Mouse (Mus musculus) liver, embryonic 13.5 days (tissue): ENCODE data around the gene Fndc4. TPM values are rescaled to one million over a fixed set of nuclear protein-coding genes. Genes with fewer than 3 reads are reported as not detected.

ENCODE experiments used
- ATAC-seq: fragments of 200-750 bp; cut with Nextera tagmentation; 2 replicates; pipeline ENCODE4 v1.8.0; 2017; ENCODE audit warnings: low read depth, mild to moderate bottlenecking, moderate number of reproducible peaks, moderate library complexity
- DNase-seq: peaks from one replicate; pipeline ENCODE4 v3.0.0; 2022
- H3K27ac ChIP-seq: fragments of 300-500 bp; sonication (generic); 2 replicates; pipeline ENCODE4 v1.5.1; 2015; ENCODE audit warnings: moderate library complexity, mild to moderate bottlenecking, inconsistent platforms
- H3K27me3 ChIP-seq: fragments of 300-500 bp; sonication (generic); 2 replicates; pipeline ENCODE4 v1.6.1; 2015; ENCODE audit warnings: mild to moderate bottlenecking, inconsistent platforms
- H3K36me3 ChIP-seq: fragments of 300-500 bp; sonication (generic); 2 replicates; pipeline ENCODE4 v1.6.1; 2015; ENCODE audit warnings: mild to moderate bottlenecking, inconsistent platforms
- H3K4me1 ChIP-seq: fragments of 300-500 bp; sonication (generic); replicated peaks from 2 replicates; pipeline ENCODE4 v1.6.1; 2015; ENCODE audit warnings: inconsistent platforms
- H3K4me2 ChIP-seq: fragments of 300-500 bp; sonication (generic); 2 replicates; pipeline ENCODE4 v1.6.1; 2015; ENCODE audit warnings: inconsistent platforms, mild to moderate bottlenecking, moderate library complexity
- H3K4me3 ChIP-seq: fragments of 300-500 bp; sonication (generic); replicated peaks from 2 replicates; pipeline ENCODE4 v1.5.1; 2015; ENCODE audit warnings: mild to moderate bottlenecking, inconsistent platforms
- H3K9ac ChIP-seq: fragments of 300-500 bp; sonication (generic); 2 replicates; pipeline ENCODE4 v1.6.1; 2015; ENCODE audit warnings: mild to moderate bottlenecking, inconsistent platforms
- H3K9me3 ChIP-seq: fragments of 300-500 bp; sonication (generic); replicated peaks from 2 replicates; pipeline ENCODE4 v1.6.1; 2016; ENCODE audit warnings: inconsistent platforms
- WGBS: fragments of 180-500 bp; shearing (Covaris S2); methylation state at CpG from one replicate; pipeline ENCODE4 v1.1.7; 2015; ENCODE audit not compliant: insufficient replicate concordance; 5-methylcytosine and 5-hydroxymethylcytosine counted together
- polyA plus RNA-seq: library from polyadenylated mRNA; unstranded; fragments of >200 nt; fragmentation: Nextera tagmentation; extraction: Ambion mirVana; gene quantifications from 2 replicates; pipeline ENCODE4 v1.2.1, GENCODE M21; 2015

Gene Fndc4
- polyA plus RNA-seq, 1 experiment from 2014 or later = 6.7 TPM

- Histone ChIP-seq H3K27ac (no peak overlapping the region), H3K9ac (peak overlapping the region; percentile 70), H3K4me2 (peak overlapping the region; percentile 78), H3K27me3 (peaks cover 54% of the 10 kb centered on the region), H3K9me3 (no peaks in the 10 kb centered on the region), H3K36me3 (peaks cover 2% of the 10 kb centered on the region; the same call in 1 of the 2 replicates), H3K4me1 (peaks cover 33% of the 10 kb centered on the region), H3K4me3 (peak overlapping the region; percentile 63)
- 10% methylated on average over 29 of the region's 29 CpGs for WGBS
- no peak for DNase-seq
- no peak for ATAC-seq
Measured at GRCm38 (mm10) chr5:31294964-31295605, 795 bp downstream of the Fndc4 start.

GRCm38 (mm10) chr5:31291361-31291688 is 4.6 kb downstream of the Fndc4 start:
- peak overlapping the region; percentile 73 for H3K9ac ChIP-seq
- 8% methylated on average over 9 of the region's 9 CpGs for WGBS

GRCm38 (mm10) chr5:31290521-31291360 is 5.1 kb downstream of the Fndc4 start, which contains the start of gene Ift172:
Ift172 (minus strand) TSS chr5:31291116.
- peak within 1 kb of the TSS; percentile 64 for H3K4me3 ChIP-seq
- DNase-seq (peak; percentile 94), ATAC-seq (peak; percentile 96)
- peaks cover 2% of the 10 kb centered on the region; the same call in 1 of the 2 replicates for H3K36me3 ChIP-seq
- peak within 1 kb of the TSS; percentile 76 for H3K27ac ChIP-seq
- H3K9ac ChIP-seq = peak within 1 kb of the TSS; percentile 73
- H3K4me2 ChIP-seq = peak within 1 kb of the TSS; percentile 86
- H3K27me3 ChIP-seq = peaks cover 22% of the 10 kb centered on the region
- WGBS = 3% methylated on average over 45 of the region's 45 CpGs
- H3K4me1 ChIP-seq = peaks cover 38% of the 10 kb centered on the region
- no peaks in the 10 kb centered on the region for H3K9me3 ChIP-seq

More at GRCm38 (mm10) chr5:31291361-31291688, 4.6 kb downstream of the Fndc4 start:
- peak overlapping the region; percentile 64 for H3K4me3 ChIP-seq
- no peak for DNase-seq
- H3K27ac ChIP-seq = peak overlapping the region; percentile 76
- peaks cover 41% of the 10 kb centered on the region for H3K4me1 ChIP-seq
- H3K9me3 ChIP-seq = no peaks in the 10 kb centered on the region
- peaks cover 2% of the 10 kb centered on the region; the same call in 1 of the 2 replicates for H3K36me3 ChIP-seq
- peak overlapping the region; percentile 86 for H3K4me2 ChIP-seq
- H3K27me3 ChIP-seq = peaks cover 28% of the 10 kb centered on the region
- no peak; the same call in 1 of the 2 replicates for ATAC-seq

GRCm38 (mm10) chr5:31289626-31290230 is 6.2 kb downstream of the Fndc4 start:
- no peak for ATAC-seq
- WGBS = 36% methylated on average over 3 of the region's 3 CpGs
- peak overlapping the region; percentile 86 for H3K4me2 ChIP-seq
- H3K4me1 ChIP-seq = peaks cover 30% of the 10 kb centered on the region
- no peaks in the 10 kb centered on the region for H3K9me3 ChIP-seq
- no peak overlapping the region for H3K4me3 ChIP-seq
- H3K9ac ChIP-seq = peak overlapping the region; percentile 73; the same call in 1 of the 2 replicates
- peaks cover 7% of the 10 kb centered on the region; the same call in 1 of the 2 replicates for H3K36me3 ChIP-seq
- peaks cover 12% of the 10 kb centered on the region for H3K27me3 ChIP-seq
- H3K27ac ChIP-seq = peak overlapping the region; percentile 43; the same call in 1 of the 2 replicates
- no peak for DNase-seq

GRCm38 (mm10) chr5:31288655-31289054 is 7.2 kb downstream of the Fndc4 start:
- Histone ChIP-seq H3K9ac (no peak overlapping the region), H3K27ac (no peak overlapping the region), H3K4me2 (no peak overlapping the region), H3K27me3 (peaks cover 2% of the 10 kb centered on the region; the same call in 1 of the 2 replicates), H3K4me3 (no peak overlapping the region), H3K36me3 (peaks cover 8% of the 10 kb centered on the region; the same call in 1 of the 2 replicates), H3K4me1 (peaks cover 30% of the 10 kb centered on the region), H3K9me3 (no peaks in the 10 kb centered on the region)
- DNase-seq (no peak), ATAC-seq (no peak)
- 67% methylated on average over 3 of the region's 3 CpGs for WGBS

GRCm38 (mm10) chr5:31288225-31288624 is 7.7 kb downstream of the Fndc4 start:
- H3K36me3 ChIP-seq = peaks cover 8% of the 10 kb centered on the region; the same call in 1 of the 2 replicates
- no peak overlapping the region for H3K4me3 ChIP-seq
- H3K27ac ChIP-seq = no peak overlapping the region
- no peaks in the 10 kb centered on the region for H3K27me3 ChIP-seq
- H3K9ac ChIP-seq = no peak overlapping the region
- DNase-seq (no peak), ATAC-seq (no peak)
- peaks cover 30% of the 10 kb centered on the region for H3K4me1 ChIP-seq
- WGBS = 40% methylated on average over 4 of the region's 4 CpGs
- H3K9me3 ChIP-seq = no peaks in the 10 kb centered on the region
- no peak overlapping the region for H3K4me2 ChIP-seq

GRCm38 (mm10) chr5:31279245-31279988 is 16.5 kb downstream of the Fndc4 start:
- Histone ChIP-seq H3K36me3 (peaks cover 8% of the 10 kb centered on the region; the same call in 1 of the 2 replicates), H3K27me3 (no peaks in the 10 kb centered on the region), H3K4me1 (no peaks in the 10 kb centered on the region), H3K9ac (no peak overlapping the region), H3K4me2 (no peak overlapping the region), H3K27ac (no peak overlapping the region), H3K4me3 (no peak overlapping the region), H3K9me3 (no peaks in the 10 kb centered on the region)
- DNase-seq (no peak), ATAC-seq (no peak)
- 64% methylated on average over 20 of the region's 20 CpGs for WGBS

DNA sequence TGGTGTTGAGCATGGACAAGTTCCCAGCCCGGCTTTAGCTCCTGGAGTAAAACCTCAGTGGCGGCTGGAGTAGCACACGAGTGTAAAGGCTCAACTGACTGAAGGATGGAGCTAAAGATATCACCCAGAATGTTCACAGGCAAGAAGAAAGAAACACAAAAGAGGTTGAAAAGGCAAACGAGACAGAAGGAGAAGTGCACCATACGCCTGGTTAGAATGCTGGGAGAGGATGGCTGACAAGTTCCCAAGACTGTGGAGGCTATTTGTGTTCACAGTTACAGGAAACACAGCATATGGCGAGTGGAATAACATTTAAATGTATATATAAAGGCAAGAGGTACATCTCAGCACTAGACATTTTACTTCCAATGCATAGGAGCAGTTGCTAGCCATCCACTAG is 22.9 kb downstream of the Fndc4 start:
- 69% methylated on average over 6 of the region's 6 CpGs for WGBS
- H3K9me3 ChIP-seq = no peaks in the 10 kb centered on the region
- H3K4me2 ChIP-seq = no peak overlapping the region
- H3K4me3 ChIP-seq = no peak overlapping the region
- H3K36me3 ChIP-seq = peaks cover 5% of the 10 kb centered on the region; the same call in 1 of the 2 replicates
- no peaks in the 10 kb centered on the region for H3K4me1 ChIP-seq
- DNase-seq = no peak
- H3K27ac ChIP-seq = no peak overlapping the region
- H3K27me3 ChIP-seq = no peaks in the 10 kb centered on the region
- no peak overlapping the region for H3K9ac ChIP-seq
- no peak for ATAC-seq

- no peaks in the 10 kb centered on the region for H3K9me3 ChIP-seq
- H3K4me1 ChIP-seq = no peaks in the 10 kb centered on the region
- no peak overlapping the region for H3K27ac ChIP-seq
- H3K4me2 ChIP-seq = no peak overlapping the region
- ATAC-seq (no peak), DNase-seq (no peak)
- WGBS = 59% methylated on average over 6 of the region's 6 CpGs
- no peaks in the 10 kb centered on the region for H3K27me3 ChIP-seq
- H3K9ac ChIP-seq = no peak overlapping the region
- peaks cover 5% of the 10 kb centered on the region; the same call in 1 of the 2 replicates for H3K36me3 ChIP-seq
- no peak overlapping the region for H3K4me3 ChIP-seq
Measured at GRCm38 (mm10) chr5:31267686-31268085, 28.2 kb downstream of the Fndc4 start.

DNA sequence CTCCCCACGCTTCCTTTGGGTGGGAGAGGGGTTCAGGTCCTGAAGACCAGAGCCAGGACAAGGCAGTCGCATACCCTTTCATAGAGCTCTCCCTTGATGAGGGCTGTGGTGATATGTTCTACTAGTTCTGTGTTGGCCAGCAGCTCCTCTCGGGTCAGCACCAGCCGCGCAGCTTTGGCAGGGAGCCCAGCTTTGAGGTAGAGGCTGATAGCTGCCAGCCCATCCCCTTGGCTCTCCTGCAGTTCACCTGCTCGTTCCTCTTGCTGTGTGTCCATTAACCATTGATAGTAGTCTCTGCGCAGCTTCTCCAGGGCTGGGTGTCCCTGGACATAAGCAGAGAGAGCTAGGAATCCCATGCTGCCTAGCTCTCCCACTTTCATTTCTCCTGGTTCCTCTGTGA is 29.8 kb downstream of the Fndc4 start:
- H3K36me3 ChIP-seq = peaks cover 5% of the 10 kb centered on the region; the same call in 1 of the 2 replicates
- H3K4me1 ChIP-seq = no peaks in the 10 kb centered on the region
- ATAC-seq (no peak), DNase-seq (no peak)
- no peaks in the 10 kb centered on the region for H3K9me3 ChIP-seq
- H3K27ac ChIP-seq = no peak overlapping the region
- H3K4me3 ChIP-seq = no peak overlapping the region
- H3K9ac ChIP-seq = no peak overlapping the region
- no peaks in the 10 kb centered on the region for H3K27me3 ChIP-seq
- WGBS = 74% methylated on average over 7 of the region's 7 CpGs
- H3K4me2 ChIP-seq = no peak overlapping the region
